Mouse (Mus musculus): Measurements from ENCODE around the gene Olfr1033.
"Not testable (repeated sequence)": the region's sequence is repeated elsewhere in the genome, so short reads cannot be mapped to it uniquely, and the experiment has no call there.

DNA sequence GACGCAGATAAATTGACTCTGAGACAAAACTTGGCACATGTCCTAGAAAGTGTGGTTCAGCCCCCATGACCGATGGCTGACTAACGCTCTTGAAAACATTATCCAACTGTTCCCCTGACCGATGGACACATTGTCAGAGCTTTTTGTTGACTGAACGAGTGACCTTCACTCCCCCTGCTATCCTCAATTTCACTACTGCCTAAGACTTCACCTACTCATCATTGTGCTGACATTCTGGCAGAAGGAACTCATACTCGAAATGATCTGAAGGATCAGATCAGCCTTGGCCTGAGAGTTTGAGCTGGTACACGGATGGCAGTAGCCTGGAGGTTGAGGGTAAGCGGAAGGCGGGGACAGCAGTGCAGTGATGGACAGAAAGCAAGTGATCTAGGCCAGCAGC, 1.1 kb downstream of the Olfr1033 start:
- not testable (repeated sequence) for TF ChIP-seq CTCF (IDR thresholded peaks at IDR 0.05; ENCODE audit: control insufficient read depth, insufficient read depth, low read length); POLR2A (IDR thresholded peaks at IDR 0.05; ENCODE audit: borderline replicate concordance, control insufficient read depth, low read depth, low read length)
